Mouse (Mus musculus) spleen, adult 2 months (tissue): ENCODE results near the gene Gpr45.

Experiments used
- CTCF ChIP-seq: fragments of 200-500 bp; IDR thresholded peaks from 2 replicates; pipeline ENCODE4 v1.5.1; 2011; ENCODE audit warnings: mild to moderate bottlenecking, inconsistent platforms; ENCODE audit not compliant: insufficient read depth, insufficient read length, insufficient replicate concordance; ENCODE audit errors: extremely low read depth
- POLR2A ChIP-seq: fragments of 200-500 bp; IDR thresholded peaks from 2 replicates; pipeline ENCODE4 v1.6.1; 2011; ENCODE audit warnings: low read depth, low read length, inconsistent platforms

- TF ChIP-seq POLR2A (no peak), CTCF (no peak)
Observed at GRCm38 (mm10) chr1:42983082-42983771, 30.6 kb downstream of the Gpr45 start.
